Mouse (Mus musculus): Measurements from ENCODE around the gene Atp6v0d1. TPM values are rescaled to one million over a fixed set of nuclear protein-coding genes. Genes with fewer than 3 reads are reported as not detected.
"Not testable (repeated sequence)": the region's sequence is repeated elsewhere in the genome, so short reads cannot be mapped to it uniquely, and the experiment has no call there.

Gene Atp6v0d1
- polyA plus RNA-seq, 1 experiment from 2014 or later: 75.4 TPM

DNA sequence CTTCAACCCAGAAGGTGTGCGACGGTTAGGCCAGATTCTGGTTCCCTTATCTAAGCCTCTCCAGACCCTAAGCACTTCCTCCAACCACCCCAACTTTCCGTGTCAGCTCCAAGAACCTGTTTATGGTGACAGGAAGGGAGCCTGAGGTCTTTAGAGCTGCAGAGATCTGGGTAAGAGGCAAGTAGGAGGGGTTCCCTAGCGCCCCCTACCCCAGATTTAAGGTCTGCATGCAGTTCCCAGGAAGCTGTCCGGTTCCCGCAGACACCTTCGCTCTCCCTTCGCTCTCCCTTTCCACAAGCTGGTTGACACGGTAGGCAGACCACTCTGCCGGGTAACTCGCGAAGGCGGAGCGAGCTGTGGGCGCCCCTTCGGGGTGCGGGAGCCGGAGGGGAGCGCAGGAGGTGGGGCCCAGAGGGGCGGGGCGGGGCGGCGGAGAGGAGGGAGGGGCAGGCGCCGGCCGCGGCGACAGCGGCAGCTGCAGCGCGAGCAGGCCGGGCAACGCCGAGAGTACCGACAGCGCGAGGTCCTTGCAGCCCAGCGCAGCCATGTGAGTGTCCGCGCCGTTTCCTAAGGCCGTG, 39.0 kb upstream of the Atp6v0d1 start, which contains the start of gene Ripor1:
Ripor1 (plus strand) TSS at position 452 of the 578 bp plus-strand sequence.
- Histone ChIP-seq H3K36me3 (no peaks in the 10 kb centered on the region), H3K9ac (peak within 1 kb of the TSS; percentile 82), H3K27me3 (no peaks in the 10 kb centered on the region), H3K27ac (peak within 1 kb of the TSS; percentile 80), H3K4me2 (replicated peaks) (peak within 1 kb of the TSS; percentile 97), H3K9me3 (no peaks in the 10 kb centered on the region), H3K4me3 (peak within 1 kb of the TSS; percentile 78), H3K4me1 (peaks cover 20% of the 10 kb centered on the region)
- WGBS: 0% methylated on average over 33 of the region's 42 CpGs
- ATAC-seq (ENCODE audit: insufficient number of reproducible peaks, insufficient read depth, low FRiP score, low TSS enrichment): peak; percentile 80

- H3K36me3 ChIP-seq; H3K9ac ChIP-seq; H3K9me3 ChIP-seq; H3K4me2 ChIP-seq (replicated peaks); ATAC-seq (ENCODE audit: insufficient number of reproducible peaks, insufficient read depth, low FRiP score, low TSS enrichment); H3K27ac ChIP-seq; H3K4me3 ChIP-seq; H3K27me3 ChIP-seq: not testable (repeated sequence)
- 81% methylated on average over 3 of the region's 3 CpGs for WGBS
- H3K4me1 ChIP-seq: peaks cover 18% of the 10 kb centered on the region
Measured at GRCm38 (mm10) chr8:105602540-105602939, 36.7 kb upstream of the Atp6v0d1 start.

DNA sequence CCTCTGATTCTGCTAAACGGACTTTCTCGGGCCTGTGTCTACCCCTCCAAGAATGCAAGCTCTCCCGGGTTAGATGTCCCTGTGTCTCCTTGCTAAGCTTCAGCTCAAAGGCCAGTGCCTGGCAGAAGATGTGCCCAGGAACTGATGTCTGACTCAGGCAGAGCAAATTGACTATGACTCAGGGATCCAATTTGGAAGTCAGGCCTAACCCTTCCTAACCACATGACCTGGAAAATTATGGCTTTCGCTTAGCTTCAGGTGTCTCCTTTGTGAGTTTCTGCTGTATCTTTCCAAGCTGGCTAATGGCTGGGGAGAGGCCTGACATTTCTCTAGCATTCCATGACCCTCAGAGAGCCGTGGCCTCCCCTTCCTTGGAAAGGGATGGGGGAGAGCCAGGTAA, 35.5 kb upstream of the Atp6v0d1 start:
- Histone ChIP-seq H3K27ac (no peak overlapping the region), H3K4me3 (no peak overlapping the region), H3K9me3 (no peaks in the 10 kb centered on the region), H3K4me2 (replicated peaks) (no peak overlapping the region), H3K9ac (no peak overlapping the region), H3K4me1 (peaks cover 6% of the 10 kb centered on the region), H3K36me3 (no peaks in the 10 kb centered on the region), H3K27me3 (no peaks in the 10 kb centered on the region)
- WGBS: 68% methylated on average over 5 of the region's 5 CpGs
- ATAC-seq (ENCODE audit: insufficient number of reproducible peaks, insufficient read depth, low FRiP score, low TSS enrichment): no peak

- Histone ChIP-seq H3K9me3 (no peaks in the 10 kb centered on the region), H3K27me3 (no peaks in the 10 kb centered on the region), H3K36me3 (no peaks in the 10 kb centered on the region), H3K4me1 (peaks cover 7% of the 10 kb centered on the region), H3K9ac (no peak overlapping the region), H3K4me2 (replicated peaks) (no peak overlapping the region), H3K4me3 (no peak overlapping the region), H3K27ac (no peak overlapping the region)
- ATAC-seq (ENCODE audit: insufficient number of reproducible peaks, insufficient read depth, low FRiP score, low TSS enrichment): no peak
- 81% methylated on average over 6 of the region's 6 CpGs for WGBS
Measured at GRCm38 (mm10) chr8:105598777-105599176, 32.9 kb upstream of the Atp6v0d1 start.

DNA sequence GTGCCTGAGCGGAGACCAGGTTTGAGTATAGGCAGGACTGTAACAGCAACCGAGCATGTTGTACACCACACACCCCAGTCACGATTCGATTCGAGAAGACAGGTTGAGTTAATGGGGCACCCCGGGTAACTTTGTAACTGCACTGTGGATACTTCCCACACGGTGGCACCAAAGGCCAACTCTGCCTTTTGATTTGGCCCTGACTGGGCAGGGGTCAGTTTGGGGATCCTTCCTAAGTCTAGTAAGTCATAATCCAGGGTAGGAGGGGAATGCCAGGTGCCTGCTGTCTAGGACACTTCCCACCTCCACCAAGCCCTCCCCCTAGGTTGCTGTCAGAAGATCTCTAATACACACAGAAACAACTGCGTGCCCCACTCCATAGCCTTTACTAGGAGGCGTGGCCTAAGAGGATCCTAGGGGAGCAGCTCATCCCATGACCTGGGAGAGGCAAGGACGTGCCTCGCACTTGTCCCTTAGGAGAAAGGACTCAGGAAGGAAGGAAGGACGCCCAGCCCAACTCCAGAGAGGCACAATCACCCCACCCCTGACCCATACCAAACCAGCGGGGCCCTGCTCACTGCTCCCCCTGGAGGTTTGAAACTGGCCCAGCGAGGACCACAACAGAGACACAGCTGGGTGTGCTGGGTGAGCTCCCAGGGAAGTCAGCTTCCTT, 30.7 kb upstream of the Atp6v0d1 start:
- Histone ChIP-seq H3K4me2 (replicated peaks) (peak overlapping the region; percentile 18; the same call in 1 of the 2 replicates), H3K36me3 (no peaks in the 10 kb centered on the region), H3K27ac (no peak overlapping the region), H3K4me1 (peaks cover 10% of the 10 kb centered on the region), H3K9ac (no peak overlapping the region), H3K9me3 (no peaks in the 10 kb centered on the region), H3K27me3 (no peaks in the 10 kb centered on the region), H3K4me3 (no peak overlapping the region)
- WGBS: 7% methylated on average over 14 of the region's 14 CpGs
- no peak; the same call in 1 of the 2 replicates for ATAC-seq (ENCODE audit: insufficient number of reproducible peaks, insufficient read depth, low FRiP score, low TSS enrichment)

GRCm38 (mm10) chr8:105594451-105595242, 28.8 kb upstream of the Atp6v0d1 start:
- peak overlapping the region; percentile 86 for H3K27ac ChIP-seq
- no peak for ATAC-seq (ENCODE audit: insufficient number of reproducible peaks, insufficient read depth, low FRiP score, low TSS enrichment)
- no peaks in the 10 kb centered on the region for H3K27me3 ChIP-seq
- peaks cover 10% of the 10 kb centered on the region for H3K4me1 ChIP-seq
- H3K9me3 ChIP-seq: no peaks in the 10 kb centered on the region
- 0 out of 2 replicates have a peak overlapping the region, but pooled peaks have one; percentile 36 for H3K9ac ChIP-seq
- no peak overlapping the region for H3K4me3 ChIP-seq
- no peaks in the 10 kb centered on the region for H3K36me3 ChIP-seq
- WGBS: 76% methylated on average over 18 of the region's 18 CpGs
- H3K4me2 ChIP-seq (replicated peaks): peak overlapping the region; percentile 48

- no peaks in the 10 kb centered on the region for H3K9me3 ChIP-seq
- peak; percentile 65; the same call in 1 of the 2 replicates for ATAC-seq (ENCODE audit: insufficient number of reproducible peaks, insufficient read depth, low FRiP score, low TSS enrichment)
- peak overlapping the region; percentile 48 for H3K4me2 ChIP-seq (replicated peaks)
- H3K27me3 ChIP-seq: no peaks in the 10 kb centered on the region
- H3K9ac ChIP-seq: peak overlapping the region; percentile 36
- H3K36me3 ChIP-seq: no peaks in the 10 kb centered on the region
- H3K4me3 ChIP-seq: peak overlapping the region; percentile 21; the same call in 1 of the 2 replicates
- WGBS: 15% methylated on average over 15 of the region's 15 CpGs
- peak overlapping the region; percentile 86 for H3K27ac ChIP-seq
- peaks cover 10% of the 10 kb centered on the region for H3K4me1 ChIP-seq
Measured at GRCm38 (mm10) chr8:105593859-105594258, 28.0 kb upstream of the Atp6v0d1 start.

DNA sequence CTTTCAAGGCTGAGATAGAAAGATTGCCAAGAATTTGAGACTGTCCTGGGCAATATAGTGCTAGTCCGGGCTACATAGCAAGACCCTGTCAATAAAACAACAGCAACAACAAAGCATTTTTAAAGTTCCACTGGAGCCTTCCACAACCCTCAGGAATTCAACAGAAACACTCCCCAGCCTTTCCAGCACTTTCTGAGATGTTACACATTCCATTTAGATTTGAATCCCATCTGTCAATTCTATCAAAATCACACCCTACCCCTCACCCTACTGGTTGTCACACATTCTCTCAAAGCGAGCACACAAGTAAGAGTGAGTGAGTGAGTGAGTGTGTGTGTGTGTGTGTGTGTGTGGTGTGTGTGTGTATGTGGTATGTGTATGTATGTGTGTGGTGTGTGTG, 26.6 kb upstream of the Atp6v0d1 start:
- 77% methylated on average over 2 of the region's 2 CpGs for WGBS
- no peak overlapping the region for H3K9ac ChIP-seq
- no peaks in the 10 kb centered on the region for H3K9me3 ChIP-seq

DNA sequence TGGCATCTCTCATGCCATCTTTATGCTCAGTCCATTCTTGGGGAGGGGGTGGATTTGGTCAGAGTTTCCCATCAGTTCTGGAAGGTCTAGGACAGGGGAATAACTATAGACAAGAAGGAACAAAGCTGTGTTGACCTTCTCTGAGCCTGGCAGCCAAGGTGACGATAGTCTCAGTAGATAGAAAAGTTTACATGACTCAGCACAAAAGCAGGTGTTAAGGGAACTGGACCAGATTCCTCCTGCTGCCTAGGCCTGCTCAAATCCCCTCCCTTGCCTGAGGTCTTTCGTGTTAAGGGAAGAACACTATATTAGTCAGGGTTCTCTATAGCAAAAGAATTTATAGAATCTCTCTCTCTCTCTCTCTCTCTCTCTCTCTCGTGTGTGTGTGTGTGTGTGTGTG, 13.9 kb upstream of the Atp6v0d1 start:
- no peak for ATAC-seq (ENCODE audit: insufficient number of reproducible peaks, insufficient read depth, low FRiP score, low TSS enrichment)
- no peaks in the 10 kb centered on the region for H3K36me3 ChIP-seq
- 53% methylated on average over 3 of the region's 3 CpGs for WGBS
- H3K4me3 ChIP-seq: no peak overlapping the region
- H3K4me1 ChIP-seq: no peaks in the 10 kb centered on the region
- no peaks in the 10 kb centered on the region for H3K9me3 ChIP-seq
- no peak overlapping the region for H3K9ac ChIP-seq
- H3K27ac ChIP-seq: no peak overlapping the region
- no peaks in the 10 kb centered on the region for H3K27me3 ChIP-seq
- no peak overlapping the region for H3K4me2 ChIP-seq (replicated peaks)

More for the DNA sequence above, 26.6 kb upstream of the Atp6v0d1 start:
- H3K36me3 ChIP-seq: no peaks in the 10 kb centered on the region
- no peak overlapping the region for H3K4me2 ChIP-seq (replicated peaks)
- H3K4me1 ChIP-seq: peaks cover 10% of the 10 kb centered on the region
- ATAC-seq (ENCODE audit: insufficient number of reproducible peaks, insufficient read depth, low FRiP score, low TSS enrichment): no peak
- H3K27me3 ChIP-seq: no peaks in the 10 kb centered on the region
- H3K27ac ChIP-seq: 0 out of 2 replicates have a peak overlapping the region, but pooled peaks have one; percentile 41
- H3K4me3 ChIP-seq: no peak overlapping the region

DNA sequence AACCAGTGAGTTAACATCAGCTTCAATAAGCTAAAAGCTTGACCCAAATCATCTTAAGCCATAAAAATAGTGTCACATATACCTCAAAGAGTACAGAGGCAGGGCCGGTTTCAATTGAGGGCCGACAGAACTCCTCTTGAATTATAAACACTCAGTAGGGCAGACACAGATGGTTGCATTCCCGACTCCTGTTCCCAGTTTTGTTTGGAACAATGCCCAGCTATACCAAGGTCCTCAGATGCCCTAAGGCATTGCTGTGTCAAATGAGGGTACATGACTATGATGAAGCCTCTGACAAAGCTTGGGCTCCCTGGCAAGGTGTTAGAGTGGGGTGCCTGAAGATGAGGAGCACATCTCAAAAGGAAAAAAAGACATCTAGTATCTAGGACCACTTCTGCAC, 9.7 kb upstream of the Atp6v0d1 start:
- no peak for ATAC-seq (ENCODE audit: insufficient number of reproducible peaks, insufficient read depth, low FRiP score, low TSS enrichment)
- Histone ChIP-seq H3K9ac (no peak overlapping the region), H3K36me3 (no peaks in the 10 kb centered on the region), H3K27me3 (no peaks in the 10 kb centered on the region), H3K9me3 (no peaks in the 10 kb centered on the region), H3K27ac (no peak overlapping the region), H3K4me3 (no peak overlapping the region), H3K4me1 (no peaks in the 10 kb centered on the region), H3K4me2 (replicated peaks) (no peak overlapping the region)
- 53% methylated on average over 3 of the region's 3 CpGs for WGBS

DNA sequence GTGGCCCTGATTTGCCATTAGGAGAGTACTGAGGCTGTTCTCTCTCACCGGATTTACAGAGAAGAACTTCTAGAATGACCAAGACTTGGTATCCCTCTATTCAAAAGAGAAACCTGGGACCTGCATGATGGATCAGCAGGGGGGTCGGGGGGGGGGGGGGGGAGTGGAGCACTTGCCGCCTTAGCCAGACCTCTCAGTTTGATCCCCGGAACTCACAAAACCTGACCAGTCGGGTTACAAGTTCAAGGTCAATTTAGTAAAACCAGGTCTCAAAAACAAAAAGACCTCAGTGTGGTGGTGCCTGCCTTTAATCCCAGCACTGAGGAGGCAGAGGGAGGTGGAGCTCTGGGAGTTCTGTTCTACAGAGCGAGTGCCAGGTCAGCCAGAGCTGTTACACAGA, 8.9 kb upstream of the Atp6v0d1 start:
- 40% methylated on average over 6 of the region's 6 CpGs for WGBS
- no peak for ATAC-seq (ENCODE audit: insufficient number of reproducible peaks, insufficient read depth, low FRiP score, low TSS enrichment)

More for the DNA sequence above, 8.9 kb upstream of the Atp6v0d1 start:
- no peak overlapping the region for H3K27ac ChIP-seq
- no peak overlapping the region for H3K9ac ChIP-seq
- H3K36me3 ChIP-seq: no peaks in the 10 kb centered on the region
- no peaks in the 10 kb centered on the region for H3K4me1 ChIP-seq
- H3K9me3 ChIP-seq: no peaks in the 10 kb centered on the region
- H3K4me2 ChIP-seq (replicated peaks): no peak overlapping the region
- no peaks in the 10 kb centered on the region for H3K27me3 ChIP-seq
- no peak overlapping the region for H3K4me3 ChIP-seq

Measured in embryonic facial prominence, embryonic 12.5 days (tissue).